Mouse (Mus musculus): Measurements from ENCODE around the gene Scap. TPM values are rescaled to one million over a fixed set of nuclear protein-coding genes. Genes with fewer than 3 reads are reported as not detected.

The Scap gene
- polyA plus RNA-seq, 1 experiment: 1.5 TPM

GRCm38 (mm10) chr9:110345057-110345739, 12.1 kb downstream of the Scap start:
- Histone ChIP-seq H3K27me3 (ENCODE audit: control insufficient read depth) (no peaks in the 10 kb centered on the region), H3K4me3 (replicated peaks) (no peak overlapping the region), H3K4me1 (ENCODE audit: control insufficient read depth) (no peaks in the 10 kb centered on the region), H3K36me3 (ENCODE audit: control insufficient read depth) (no peaks in the 10 kb centered on the region), H3K9me3 (ENCODE audit: control insufficient read depth, low read length) (no peaks in the 10 kb centered on the region)
- TF ChIP-seq TAL1 (IDR thresholded peaks at IDR 0.05; ENCODE audit: low read length): no peak
- TF ChIP-seq GATA1 (IDR thresholded peaks at IDR 0.05; ENCODE audit: low read length): no peak

- TF ChIP-seq GATA1 (IDR thresholded peaks at IDR 0.05; ENCODE audit: low read length) (no peak), TAL1 (IDR thresholded peaks at IDR 0.05; ENCODE audit: low read length) (no peak)
- no peaks in the 10 kb centered on the region for H3K9me3 ChIP-seq (ENCODE audit: control insufficient read depth, low read length)
- no peaks in the 10 kb centered on the region for H3K27me3 ChIP-seq (ENCODE audit: control insufficient read depth)
- peaks cover 3% of the 10 kb centered on the region; the same call in 1 of the 2 replicates for H3K4me1 ChIP-seq (ENCODE audit: control insufficient read depth)
- H3K36me3 ChIP-seq (ENCODE audit: control insufficient read depth): peaks cover 6% of the 10 kb centered on the region; the same call in 1 of the 2 replicates
- no peak overlapping the region for H3K4me3 ChIP-seq (replicated peaks)
Observed at GRCm38 (mm10) chr9:110348899-110349298, 15.8 kb downstream of the Scap start.

- Histone ChIP-seq H3K4me1 (ENCODE audit: control insufficient read depth) (peaks cover 3% of the 10 kb centered on the region; the same call in 1 of the 2 replicates), H3K9me3 (ENCODE audit: control insufficient read depth, low read length) (no peaks in the 10 kb centered on the region), H3K4me3 (replicated peaks) (no peak overlapping the region), H3K27me3 (ENCODE audit: control insufficient read depth) (no peaks in the 10 kb centered on the region), H3K36me3 (ENCODE audit: control insufficient read depth) (peaks cover 12% of the 10 kb centered on the region)
- TF ChIP-seq GATA1 (IDR thresholded peaks at IDR 0.05; ENCODE audit: low read length) (no peak), TAL1 (IDR thresholded peaks at IDR 0.05; ENCODE audit: low read length) (no peak)
Observed at GRCm38 (mm10) chr9:110350188-110350587, 17.1 kb downstream of the Scap start.

GRCm38 (mm10) chr9:110350612-110351011, 17.5 kb downstream of the Scap start:
- TF ChIP-seq TAL1 (IDR thresholded peaks at IDR 0.05; ENCODE audit: low read length) (no peak), GATA1 (IDR thresholded peaks at IDR 0.05; ENCODE audit: low read length) (no peak)

GRCm38 (mm10) chr9:110351350-110351749, 18.3 kb downstream of the Scap start:
- H3K4me1 ChIP-seq (ENCODE audit: control insufficient read depth): peaks cover 3% of the 10 kb centered on the region; the same call in 1 of the 2 replicates
- TF ChIP-seq GATA1 (IDR thresholded peaks at IDR 0.05; ENCODE audit: low read length): no peak
- no peak for TF ChIP-seq TAL1 (IDR thresholded peaks at IDR 0.05; ENCODE audit: low read length)
- H3K27me3 ChIP-seq (ENCODE audit: control insufficient read depth): no peaks in the 10 kb centered on the region
- H3K4me3 ChIP-seq (replicated peaks): no peak overlapping the region
- H3K36me3 ChIP-seq (ENCODE audit: control insufficient read depth): peaks cover 17% of the 10 kb centered on the region
- no peaks in the 10 kb centered on the region for H3K9me3 ChIP-seq (ENCODE audit: control insufficient read depth, low read length)

More at GRCm38 (mm10) chr9:110350612-110351011, 17.5 kb downstream of the Scap start:
- H3K4me1 ChIP-seq (ENCODE audit: control insufficient read depth): peaks cover 3% of the 10 kb centered on the region; the same call in 1 of the 2 replicates
- no peaks in the 10 kb centered on the region for H3K9me3 ChIP-seq (ENCODE audit: control insufficient read depth, low read length)
- no peak overlapping the region for H3K4me3 ChIP-seq (replicated peaks)
- no peaks in the 10 kb centered on the region for H3K27me3 ChIP-seq (ENCODE audit: control insufficient read depth)
- H3K36me3 ChIP-seq (ENCODE audit: control insufficient read depth): peaks cover 14% of the 10 kb centered on the region

- TF ChIP-seq TAL1 (IDR thresholded peaks at IDR 0.05; ENCODE audit: low read length) (no peak), GATA1 (IDR thresholded peaks at IDR 0.05; ENCODE audit: low read length) (no peak)
- H3K9me3 ChIP-seq (ENCODE audit: control insufficient read depth, low read length): no peaks in the 10 kb centered on the region
- H3K4me1 ChIP-seq (ENCODE audit: control insufficient read depth): peaks cover 3% of the 10 kb centered on the region; the same call in 1 of the 2 replicates
- H3K4me3 ChIP-seq (replicated peaks): no peak overlapping the region
- H3K27me3 ChIP-seq (ENCODE audit: control insufficient read depth): no peaks in the 10 kb centered on the region
- peaks cover 17% of the 10 kb centered on the region for H3K36me3 ChIP-seq (ENCODE audit: control insufficient read depth)
Observed at GRCm38 (mm10) chr9:110351932-110352632, 19.0 kb downstream of the Scap start.

- TF ChIP-seq GATA1 (IDR thresholded peaks at IDR 0.05; ENCODE audit: low read length) (no peak), TAL1 (IDR thresholded peaks at IDR 0.05; ENCODE audit: low read length) (no peak)
- H3K36me3 ChIP-seq (ENCODE audit: control insufficient read depth): peaks cover 19% of the 10 kb centered on the region
- H3K4me3 ChIP-seq (replicated peaks): no peak overlapping the region
- H3K4me1 ChIP-seq (ENCODE audit: control insufficient read depth): no peaks in the 10 kb centered on the region
- H3K9me3 ChIP-seq (ENCODE audit: control insufficient read depth, low read length): no peaks in the 10 kb centered on the region
- no peaks in the 10 kb centered on the region for H3K27me3 ChIP-seq (ENCODE audit: control insufficient read depth)
Observed at GRCm38 (mm10) chr9:110358341-110358740, 25.3 kb downstream of the Scap start.

GRCm38 (mm10) chr9:110361299-110361698, 28.2 kb downstream of the Scap start:
- no peak overlapping the region for H3K4me3 ChIP-seq (replicated peaks)
- no peak for TF ChIP-seq GATA1 (IDR thresholded peaks at IDR 0.05; ENCODE audit: low read length)
- TF ChIP-seq TAL1 (IDR thresholded peaks at IDR 0.05; ENCODE audit: low read length): no peak

GRCm38 (mm10) chr9:110362337-110362736, 29.2 kb downstream of the Scap start:
- H3K4me1 ChIP-seq (ENCODE audit: control insufficient read depth): no peaks in the 10 kb centered on the region
- no peak overlapping the region for H3K4me3 ChIP-seq (replicated peaks)
- TF ChIP-seq GATA1 (IDR thresholded peaks at IDR 0.05; ENCODE audit: low read length) (no peak), TAL1 (IDR thresholded peaks at IDR 0.05; ENCODE audit: low read length) (no peak)
- no peaks in the 10 kb centered on the region for H3K27me3 ChIP-seq (ENCODE audit: control insufficient read depth)
- peaks cover 28% of the 10 kb centered on the region for H3K36me3 ChIP-seq (ENCODE audit: control insufficient read depth)
- no peaks in the 10 kb centered on the region for H3K9me3 ChIP-seq (ENCODE audit: control insufficient read depth, low read length)

More at GRCm38 (mm10) chr9:110361299-110361698, 28.2 kb downstream of the Scap start:
- H3K36me3 ChIP-seq (ENCODE audit: control insufficient read depth): peaks cover 28% of the 10 kb centered on the region
- H3K9me3 ChIP-seq (ENCODE audit: control insufficient read depth, low read length): no peaks in the 10 kb centered on the region
- no peaks in the 10 kb centered on the region for H3K4me1 ChIP-seq (ENCODE audit: control insufficient read depth)
- no peaks in the 10 kb centered on the region for H3K27me3 ChIP-seq (ENCODE audit: control insufficient read depth)
